Mouse (Mus musculus) megakaryocyte progenitor cell, adult 5-6 weeks (primary cell): ENCODE results near the gene Ttll10. TPM values are rescaled to one million over a fixed set of nuclear protein-coding genes. Genes with fewer than 3 reads are reported as not detected.

ENCODE experiments used
- total RNA-seq, 2 experiments: library from RNA; stranded (forward) in 1 of 2; stranded (reverse) in 1 of 2; fragments of 157-497, 149-512 nt in 1 of 2; fragments of 200-1000 nt in 1 of 2; gene quantifications; 2 replicates each; pipeline versions ENCODE4 v1.2.3 to v1.2.4; 2015 to 2017

The Ttll10 gene
- total RNA-seq, 2 experiments from 2014 or later: not detected

Other genes with a start within 250 kb of the Ttll10 start
- gene Ccnl2, start 246.9 kb downstream of the Ttll10 start, total RNA-seq (2015): 54.0 and 63.6 TPM in 2 replicates
- gene Ccnl2, start 246.9 kb downstream of the Ttll10 start, total RNA-seq (2017): 80.8 and 88.0 TPM in 2 replicates
- 107 and 111 TPM in 2 replicates for gene Aurkaip1, start 228.1 kb downstream of the Ttll10 start, total RNA-seq (2015)
- gene Aurkaip1, start 228.1 kb downstream of the Ttll10 start, total RNA-seq (2017): 128 and 137 TPM in 2 replicates
- not detected in 2 replicates for gene Mxra8, start 219.7 kb downstream of the Ttll10 start, total RNA-seq (2015)
- not detected in 2 replicates for gene Mxra8, start 219.7 kb downstream of the Ttll10 start, total RNA-seq (2017)
- gene Dvl1, start 212.0 kb downstream of the Ttll10 start, total RNA-seq (2015): 9.6 and 9.9 TPM in 2 replicates
- 12.8 and 13.0 TPM in 2 replicates for gene Dvl1, start 212.0 kb downstream of the Ttll10 start, total RNA-seq (2017)
- gene Tas1r3, start 196.1 kb downstream of the Ttll10 start, total RNA-seq (2015): 0.07 and 0.10 TPM in 2 replicates
- 0.17 TPM in 2 replicates for gene Tas1r3, start 196.1 kb downstream of the Ttll10 start, total RNA-seq (2017)
- 7.6 and 7.8 TPM in 2 replicates for gene Cptp, start 190.0 kb downstream of the Ttll10 start, total RNA-seq (2015)
- gene Cptp, start 190.0 kb downstream of the Ttll10 start, total RNA-seq (2017): 8.8 and 9.2 TPM in 2 replicates
- gene Ints11, start 189.9 kb downstream of the Ttll10 start, total RNA-seq (2015): 26.8 and 47.5 TPM in 2 replicates
- gene Ints11, start 189.9 kb downstream of the Ttll10 start, total RNA-seq (2017): 28.5 and 35.9 TPM in 2 replicates
- 18.7 and 22.5 TPM in 2 replicates for gene Pusl1, start 167.6 kb downstream of the Ttll10 start, total RNA-seq (2015)
- gene Pusl1, start 167.6 kb downstream of the Ttll10 start, total RNA-seq (2017): 19.3 and 33.7 TPM in 2 replicates
- gene Acap3, start 167.6 kb downstream of the Ttll10 start, total RNA-seq (2015): 7.9 and 8.3 TPM in 2 replicates
- gene Acap3, start 167.6 kb downstream of the Ttll10 start, total RNA-seq (2017): 6.2 and 6.7 TPM in 2 replicates
- gene Ube2j2, start 115.6 kb downstream of the Ttll10 start, total RNA-seq (2015): 60.5 and 84.8 TPM in 2 replicates
- 97.5 and 98.7 TPM in 2 replicates for gene Ube2j2, start 115.6 kb downstream of the Ttll10 start, total RNA-seq (2017)
- 105 and 126 TPM in 2 replicates for gene C1qtnf12, start 97.1 kb downstream of the Ttll10 start, total RNA-seq (2015)
- gene C1qtnf12, start 97.1 kb downstream of the Ttll10 start, total RNA-seq (2017): 30.6 and 39.6 TPM in 2 replicates
- 10.5 and 10.6 TPM in 2 replicates for gene B3galt6, start 66.8 kb downstream of the Ttll10 start, total RNA-seq (2015)
- gene B3galt6, start 66.8 kb downstream of the Ttll10 start, total RNA-seq (2017): 11.4 and 12.9 TPM in 2 replicates
- 52.6 and 54.4 TPM in 2 replicates for gene Sdf4, start 66.5 kb downstream of the Ttll10 start, total RNA-seq (2015)
- 188 and 205 TPM in 2 replicates for gene Sdf4, start 66.5 kb downstream of the Ttll10 start, total RNA-seq (2017)
- gene Tnfrsf4, start 45.6 kb downstream of the Ttll10 start, total RNA-seq (2015): 1.6 and 2.0 TPM in 2 replicates
- gene Tnfrsf4, start 45.6 kb downstream of the Ttll10 start, total RNA-seq (2017): 0.37 and 0.57 TPM in 2 replicates
- gene Tnfrsf18, start 33.2 kb downstream of the Ttll10 start, total RNA-seq (2015): 0.76 and 4.5 TPM in 2 replicates
- 1.9 and 2.0 TPM in 2 replicates for gene Tnfrsf18, start 33.2 kb downstream of the Ttll10 start, total RNA-seq (2017)
- gene 9430015G10Rik, start 50.6 kb upstream of the Ttll10 start, total RNA-seq (2015): 16.9 and 24.7 TPM in 2 replicates
- gene 9430015G10Rik, start 50.6 kb upstream of the Ttll10 start, total RNA-seq (2017): 28.3 and 33.7 TPM in 2 replicates
- 0.22 and 0.27 TPM in 2 replicates for gene Rnf223, start 71.1 kb upstream of the Ttll10 start, total RNA-seq (2015)
- 0.25 TPM in 1 of 2 replicates, not detected in the other for gene Rnf223, start 71.1 kb upstream of the Ttll10 start, total RNA-seq (2017)
- gene Agrn, start 138.1 kb upstream of the Ttll10 start, total RNA-seq (2015): 4.8 and 5.8 TPM in 2 replicates
- 1.9 and 2.0 TPM in 2 replicates for gene Agrn, start 138.1 kb upstream of the Ttll10 start, total RNA-seq (2017)
- 1.2 and 2.1 TPM in 2 replicates for gene Isg15, start 141.4 kb upstream of the Ttll10 start, total RNA-seq (2015)
- gene Isg15, start 141.4 kb upstream of the Ttll10 start, total RNA-seq (2017): 0.79 TPM in 1 of 2 replicates, not detected in the other
- gene AW011738, start 143.9 kb upstream of the Ttll10 start, total RNA-seq (2015): 0.46 and 0.62 TPM in 2 replicates
- 0.07 and 0.12 TPM in 2 replicates for gene AW011738, start 143.9 kb upstream of the Ttll10 start, total RNA-seq (2017)
- 0.12 TPM in 1 of 2 replicates, not detected in the other for gene Perm1, start 156.5 kb upstream of the Ttll10 start, total RNA-seq (2015)
- gene Perm1, start 156.5 kb upstream of the Ttll10 start, total RNA-seq (2017): 0.08 TPM in 1 of 2 replicates, not detected in the other
- gene Plekhn1, start 175.4 kb upstream of the Ttll10 start, total RNA-seq (2015): 11.6 and 18.4 TPM in 2 replicates
- 12.8 and 15.5 TPM in 2 replicates for gene Plekhn1, start 175.4 kb upstream of the Ttll10 start, total RNA-seq (2017)
- gene Noc2l, start 176.6 kb upstream of the Ttll10 start, total RNA-seq (2015): 72.3 and 81.6 TPM in 2 replicates
- gene Noc2l, start 176.6 kb upstream of the Ttll10 start, total RNA-seq (2017): 122 and 140 TPM in 2 replicates
- not detected in 2 replicates for gene Samd11, start 196.2 kb upstream of the Ttll10 start, total RNA-seq (2015)
- gene Samd11, start 196.2 kb upstream of the Ttll10 start, total RNA-seq (2017): 0.12 and 0.30 TPM in 2 replicates